In the genomic region with DNA sequence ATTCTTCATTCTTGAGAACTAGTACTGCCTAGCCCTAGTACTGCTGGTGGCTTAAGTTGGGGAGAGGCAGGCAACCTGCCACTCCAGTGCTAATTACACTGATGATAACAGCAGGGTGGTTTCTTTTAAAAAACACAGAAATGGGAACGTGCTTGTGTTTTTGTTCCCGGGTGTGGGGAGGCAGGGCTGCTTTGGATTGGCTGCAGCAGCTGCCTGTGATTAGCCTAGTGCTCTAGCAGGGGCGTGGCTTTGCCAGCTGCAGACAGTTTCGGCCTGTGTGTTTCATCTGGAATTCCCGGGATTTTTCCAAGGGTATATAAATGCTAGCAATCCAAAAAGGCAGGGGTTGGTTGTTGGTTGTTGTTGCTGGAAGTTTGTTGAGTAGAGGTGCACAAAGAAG, we compare ENCODE assay signal across 25 mouse cellular contexts. TPM values are rescaled to one million over a fixed set of nuclear protein-coding genes. Genes with fewer than 3 reads are reported as not detected.
DNase-seq lines count a peak whose midpoint lies in the region; ATAC-seq lines count a peak whose summit lies in the region.
"Had no signal": no experiment of that assay in that cellular context is flagged by ENCODE, and none has a peak within 500 bp of the region (broad histone marks: within the 10 kb centered on the region; RNA-seq: fewer than 3 reads in every experiment).

No protein-coding gene starts in this region.

- DNase-seq in heart, adult 8-10 months (ENCODE audit: low spot score), result no peak
- DNase-seq in ES-CJ7 (ENCODE audit: low read depth, low spot score), result peak; percentile 45
- peak; percentile 80 for DNase-seq in R1 (ENCODE audit: low read depth, low spot score)
- DNase-seq in forelimb bud, embryonic 11.5 days (ENCODE audit: low read depth, low spot score), result peak; percentile 18
- no peak for DNase-seq in hindbrain, embryonic 14.5 days (ENCODE audit: low spot score)
- no peak for DNase-seq in T-cell, adult 2 months (ENCODE audit: low spot score)
- DNase-seq: adrenal gland, adult 2 months; cerebellum, postnatal 10 days; gastrocnemius, postnatal 36 days; kidney, adult 11 months; liver, postnatal 0 days; thymus, postnatal 36 days had no signal

- ATAC-seq in heart, embryonic 13.5 days (ENCODE audit: extremely low read depth, insufficient number of reproducible peaks, low FRiP score, low TSS enrichment), result no peak
- ATAC-seq in hindbrain, embryonic 14.5 days (ENCODE audit: low FRiP score), result no peak
- ATAC-seq: forebrain, embryonic 14.5 days; liver, postnatal 0 days; midbrain, embryonic 13.5 days had no signal

- H3K9me3 ChIP-seq in heart, embryonic 13.5 days, result no peaks in the 10 kb centered on the region
- H3K9me3 ChIP-seq in hindbrain, embryonic 14.5 days (ENCODE audit: control insufficient read depth, low read length), result no peaks in the 10 kb centered on the region
- H3K9me3 ChIP-seq: neural tube, embryonic 13.5 days had no signal

- no peaks in the 10 kb centered on the region for H3K36me3 ChIP-seq in heart, embryonic 13.5 days
- H3K36me3 ChIP-seq in hindbrain, embryonic 14.5 days (replicated peaks; ENCODE audit: control insufficient read depth, insufficient read depth), result no peaks in the 10 kb centered on the region
- H3K36me3 ChIP-seq: midbrain, embryonic 13.5 days; neural tube, embryonic 13.5 days had no signal

- H3K27me3 ChIP-seq in heart, embryonic 13.5 days (replicated peaks), result no peaks in the 10 kb centered on the region
- H3K27me3 ChIP-seq in hindbrain, embryonic 14.5 days (ENCODE audit: control insufficient read depth, insufficient read depth, low read length), result no peaks in the 10 kb centered on the region
- H3K27me3 ChIP-seq: midbrain, embryonic 13.5 days; neural tube, embryonic 13.5 days had no signal

- no peak overlapping the region for H3K4me3 ChIP-seq in heart, embryonic 13.5 days
- no peak overlapping the region for H3K4me3 ChIP-seq in hindbrain, embryonic 14.5 days (replicated peaks; ENCODE audit: low read length)
- H3K4me3 ChIP-seq: erythroblast, embryonic 14.5 days; midbrain, embryonic 13.5 days; neural tube, embryonic 13.5 days had no signal

- 0 out of 2 replicates have a peak overlapping the region, but pooled peaks have one; percentile 0 for H3K4me2 ChIP-seq in heart, embryonic 13.5 days
- no peak overlapping the region for H3K4me2 ChIP-seq in hindbrain, embryonic 14.5 days (replicated peaks)
- H3K4me2 ChIP-seq: midbrain, embryonic 13.5 days; neural tube, embryonic 13.5 days had no signal

- 19% methylated on average over 5 of the region's 5 CpGs for WGBS in heart, embryonic 13.5 days
- WGBS in hindbrain, embryonic 14.5 days, result 63% methylated on average over 5 of the region's 5 CpGs

- no peak overlapping the region for H3K9ac ChIP-seq in heart, embryonic 13.5 days
- H3K9ac ChIP-seq in hindbrain, embryonic 14.5 days, result no peak overlapping the region
- H3K9ac ChIP-seq: liver, postnatal 0 days; midbrain, embryonic 13.5 days; neural tube, embryonic 13.5 days had no signal

- peaks cover 6% of the 10 kb centered on the region for H3K4me1 ChIP-seq in heart, embryonic 13.5 days
- H3K4me1 ChIP-seq in hindbrain, embryonic 14.5 days (replicated peaks; ENCODE audit: control insufficient read depth, insufficient read depth, low read length), result no peaks in the 10 kb centered on the region
- H3K4me1 ChIP-seq: midbrain, embryonic 13.5 days; neural tube, embryonic 13.5 days had no signal

- no peak overlapping the region for H3K27ac ChIP-seq in heart, embryonic 13.5 days (replicated peaks)
- H3K27ac ChIP-seq in hindbrain, embryonic 14.5 days, result no peak overlapping the region
- H3K27ac ChIP-seq: midbrain, embryonic 13.5 days; neural tube, embryonic 13.5 days had no signal

RNA-seq across cellular contexts. Expression of a gene that starts 18.4 kb away (rescaled TPM):
- polyA plus RNA-seq in heart, embryonic 13.5 days (2015; fragmentation: Nextera tagmentation; extraction: Ambion mirVana), result not detected in 2 replicates
- total RNA-seq in heart, adult 8-10 months (2022), result under 1 TPM in 1 of 4 experiments, not detected in 3; 0.22 TPM
- polyA plus RNA-seq in hindbrain, embryonic 14.5 days (2014; fragmentation: Nextera tagmentation; extraction: Ambion mirVana), result not detected in 2 replicates
- total RNA-seq: adrenal gland, adult 2 months; gastrocnemius, postnatal 36 days; layer of hippocampus, adult 18-20 months; layer of hippocampus, postnatal 25 days; left cerebral cortex, postnatal 10 days; liver, adult 2 months had no signal
- polyA plus RNA-seq: adrenal gland, adult 2 months; C2C12; erythroblast, embryonic 14.5 days; forebrain, embryonic 14.5 days; heart, embryonic 14.5 days; kidney, embryonic 16.5 days; liver, adult 2 months; liver, postnatal 0 days; midbrain, embryonic 13.5 days; neural tube, embryonic 13.5 days had no signal

RNA-seq across cellular contexts. Expression of a gene that starts 18.9 kb away (rescaled TPM):
- 0.28 TPM in 2 replicates for polyA plus RNA-seq in heart, embryonic 13.5 days (2015; fragmentation: Nextera tagmentation; extraction: Ambion mirVana)
- total RNA-seq in heart, adult 8-10 months (2022), result not detected
- 0.19 and 0.20 TPM in 2 replicates for polyA plus RNA-seq in hindbrain, embryonic 14.5 days (2014; fragmentation: Nextera tagmentation; extraction: Ambion mirVana)
- total RNA-seq: adrenal gland, adult 2 months; gastrocnemius, postnatal 36 days; layer of hippocampus, adult 18-20 months; layer of hippocampus, postnatal 25 days; left cerebral cortex, postnatal 10 days; liver, adult 2 months had no signal
- polyA plus RNA-seq: adrenal gland, adult 2 months; C2C12; erythroblast, embryonic 14.5 days; heart, embryonic 14.5 days; liver, adult 2 months; liver, postnatal 0 days; midbrain, embryonic 13.5 days; neural tube, embryonic 13.5 days had no signal

RNA-seq across cellular contexts. Expression of a gene that starts 44.1 kb away (rescaled TPM):
- polyA plus RNA-seq in heart, embryonic 13.5 days (2015; fragmentation: Nextera tagmentation; extraction: Ambion mirVana), result not detected in 2 replicates
- total RNA-seq in heart, adult 8-10 months (2022), result not detected
- not detected in 2 replicates for polyA plus RNA-seq in hindbrain, embryonic 14.5 days (2014; fragmentation: Nextera tagmentation; extraction: Ambion mirVana)
- total RNA-seq: adrenal gland, adult 2 months; gastrocnemius, postnatal 36 days; hematopoietic stem cell, adult 5-6 weeks; layer of hippocampus, adult 18-20 months; layer of hippocampus, postnatal 25 days; left cerebral cortex, postnatal 10 days; liver, adult 2 months had no signal
- polyA plus RNA-seq: adrenal gland, adult 2 months; C2C12; erythroblast, embryonic 14.5 days; forebrain, embryonic 14.5 days; heart, embryonic 14.5 days; kidney, embryonic 16.5 days; liver, adult 2 months; liver, postnatal 0 days; midbrain, embryonic 13.5 days; neural tube, embryonic 13.5 days had no signal

RNA-seq across cellular contexts. Expression of a gene that starts 57.0 kb away (rescaled TPM):
- 15.1 and 15.8 TPM in 2 replicates for polyA plus RNA-seq in heart, embryonic 13.5 days (2015; fragmentation: Nextera tagmentation; extraction: Ambion mirVana)
- 1 to 10 TPM; 2.4 to 4.9 (median 2.7) TPM for total RNA-seq in heart, adult 8-10 months (2022)
- 5.5 and 6.8 TPM in 2 replicates for polyA plus RNA-seq in hindbrain, embryonic 14.5 days (2014; fragmentation: Nextera tagmentation; extraction: Ambion mirVana)
- polyA plus RNA-seq: C2C12 had no signal

Comparison
In these comparisons a context has a peak if more than half of its experiments do, and no peak if none do; other contexts are left out.
1. DNase-seq: peak in ES-CJ7 (single experiment), R1 (single experiment) and forelimb bud, embryonic 11.5 days (single experiment); none in heart, adult 8-10 months (single experiment), hindbrain, embryonic 14.5 days (single experiment) and T-cell, adult 2 months (single experiment).